20 mouse cellular contexts compared by ENCODE assay signal in genomic region chr17:85382906-85383305, GRCm38 (mm10).
A peak's percentile ranks its signal among the peaks of the same experiment; 100 is the strongest.
DNase-seq lines count a peak whose midpoint lies in the region; ATAC-seq and TF ChIP-seq lines count a peak whose summit lies in the region.
"Had no signal": no experiment of that assay in that cellular context is flagged by ENCODE, and none has a peak within 500 bp of the region (broad histone marks: within the 10 kb centered on the region; RNA-seq: fewer than 3 reads in every experiment).

No protein-coding gene starts in this region.

- no peaks in the 10 kb centered on the region for H3K36me3 ChIP-seq in liver, postnatal 0 days (replicated peaks; ENCODE audit: insufficient read depth, low read length)
- H3K36me3 ChIP-seq in liver, embryonic 12.5 days, result no peaks in the 10 kb centered on the region
- H3K36me3 ChIP-seq in liver, embryonic 16.5 days (ENCODE audit: control insufficient read depth, insufficient read depth), result no peaks in the 10 kb centered on the region
- no peaks in the 10 kb centered on the region for H3K36me3 ChIP-seq in forebrain, postnatal 0 days (ENCODE audit: insufficient read depth)
- H3K36me3 ChIP-seq: embryonic facial prominence, embryonic 13.5 days; forebrain, embryonic 12.5 days; hindbrain, embryonic 13.5 days had no signal

- no peak for TF ChIP-seq CTCF in liver, postnatal 0 days (IDR thresholded peaks at IDR 0.05; ENCODE audit: low read depth)
- TF ChIP-seq CTCF in forebrain, postnatal 0 days (IDR thresholded peaks at IDR 0.05; ENCODE audit: low read depth), result no peak

- ATAC-seq in liver, postnatal 0 days, result no peak
- peak; percentile 83 for ATAC-seq in liver, embryonic 12.5 days
- peak; percentile 53; the same call in 1 of the 2 replicates for ATAC-seq in liver, embryonic 16.5 days (ENCODE audit: low read depth)
- ATAC-seq in forebrain, postnatal 0 days, result no peak
- ATAC-seq: forebrain, embryonic 16.5 days; hindbrain, postnatal 0 days had no signal

- no peaks in the 10 kb centered on the region for H3K27me3 ChIP-seq in liver, postnatal 0 days (ENCODE audit: insufficient read depth, low read length)
- H3K27me3 ChIP-seq in liver, embryonic 12.5 days (replicated peaks), result no peaks in the 10 kb centered on the region
- H3K27me3 ChIP-seq in liver, embryonic 16.5 days (ENCODE audit: control insufficient read depth, insufficient read depth, low read depth, low read length), result no peaks in the 10 kb centered on the region
- no peaks in the 10 kb centered on the region for H3K27me3 ChIP-seq in forebrain, postnatal 0 days (ENCODE audit: insufficient read depth, low read length)
- H3K27me3 ChIP-seq: embryonic facial prominence, embryonic 13.5 days had no signal

- TF ChIP-seq EP300 in liver, postnatal 0 days (IDR thresholded peaks at IDR 0.05; ENCODE audit: low read depth), result no peak

- no peak overlapping the region for H3K4me3 ChIP-seq in liver, postnatal 0 days (ENCODE audit: low read depth, low read length)
- H3K4me3 ChIP-seq in liver, embryonic 12.5 days, result no peak overlapping the region
- no peak overlapping the region for H3K4me3 ChIP-seq in liver, embryonic 16.5 days (ENCODE audit: low read depth, low read length)
- H3K4me3 ChIP-seq in forebrain, postnatal 0 days (ENCODE audit: low read depth, low read length), result no peak overlapping the region
- H3K4me3 ChIP-seq: embryonic facial prominence, embryonic 13.5 days; forebrain, embryonic 12.5 days; gastrocnemius, adult 2 months; hindbrain, embryonic 13.5 days had no signal

- H3K27ac ChIP-seq in liver, postnatal 0 days (ENCODE audit: low read depth), result no peak overlapping the region
- H3K27ac ChIP-seq in liver, embryonic 12.5 days, result peak overlapping the region; percentile 59; the same call in 1 of the 2 replicates
- H3K27ac ChIP-seq in liver, embryonic 16.5 days (ENCODE audit: low read length), result no peak overlapping the region
- H3K27ac ChIP-seq in forebrain, postnatal 0 days (ENCODE audit: low read depth, low read length), result no peak overlapping the region
- H3K27ac ChIP-seq: embryonic facial prominence, embryonic 13.5 days; forebrain, embryonic 12.5 days; gastrocnemius, adult 2 months; hindbrain, embryonic 13.5 days; hindbrain, postnatal 0 days had no signal

- WGBS in liver, postnatal 0 days (ENCODE audit: insufficient replicate concordance), result 66% methylated on average over 6 of the region's 6 CpGs
- WGBS in liver, embryonic 12.5 days (ENCODE audit: insufficient replicate concordance), result 28% methylated on average over 6 of the region's 6 CpGs
- 35% methylated on average over 6 of the region's 6 CpGs for WGBS in liver, embryonic 16.5 days (ENCODE audit: insufficient replicate concordance)
- 90% methylated on average over 6 of the region's 6 CpGs for WGBS in forebrain, postnatal 0 days

- H3K9ac ChIP-seq in liver, postnatal 0 days (replicated peaks), result no peak overlapping the region
- 0 out of 2 replicates have a peak overlapping the region, but pooled peaks have one; percentile 5 for H3K9ac ChIP-seq in liver, embryonic 12.5 days
- H3K9ac ChIP-seq in liver, embryonic 16.5 days (ENCODE audit: low read depth, low read length), result no peak overlapping the region
- H3K9ac ChIP-seq in forebrain, postnatal 0 days, result no peak overlapping the region
- H3K9ac ChIP-seq: embryonic facial prominence, embryonic 13.5 days; forebrain, embryonic 12.5 days; hindbrain, embryonic 13.5 days had no signal

- DNase-seq in liver, result peak; percentile 54
- no peak for DNase-seq in liver, postnatal 0 days
- no peak for DNase-seq in left cerebral cortex, adult 8-10 months (ENCODE audit: low spot score in 2 of 2)
- no peak for DNase-seq in heart, postnatal 10 days
- no peak for DNase-seq in forebrain, postnatal 0 days
- DNase-seq: adrenal gland, adult 8-10 months; adrenal gland, postnatal 36 days; B cell, adult 2 months; cerebellum, adult 11-12 months; cerebellum, adult 9-10 months; cerebellum, postnatal 36 days; gastrocnemius, adult 2 months; gastrocnemius, postnatal 25 days had no signal

- intact Hi-C loops in heart, postnatal 10 days (cut with DNase I), result no loop called here

- H3K4me1 ChIP-seq in liver, postnatal 0 days (ENCODE audit: insufficient read depth), result no peaks in the 10 kb centered on the region
- peaks cover 40% of the 10 kb centered on the region for H3K4me1 ChIP-seq in liver, embryonic 12.5 days
- no peaks in the 10 kb centered on the region for H3K4me1 ChIP-seq in liver, embryonic 16.5 days (ENCODE audit: control insufficient read depth, low read depth, low read length)
- H3K4me1 ChIP-seq in forebrain, postnatal 0 days (ENCODE audit: insufficient read depth), result no peaks in the 10 kb centered on the region
- H3K4me1 ChIP-seq: embryonic facial prominence, embryonic 13.5 days; hindbrain, embryonic 13.5 days had no signal

- no peaks in the 10 kb centered on the region for H3K9me3 ChIP-seq in liver, postnatal 0 days (ENCODE audit: low read length)
- no peaks in the 10 kb centered on the region for H3K9me3 ChIP-seq in liver, embryonic 12.5 days (replicated peaks)
- H3K9me3 ChIP-seq in liver, embryonic 16.5 days (replicated peaks; ENCODE audit: control insufficient read depth, low read length), result no peaks in the 10 kb centered on the region
- no peaks in the 10 kb centered on the region for H3K9me3 ChIP-seq in forebrain, postnatal 0 days (ENCODE audit: low read length)
- H3K9me3 ChIP-seq: embryonic facial prominence, embryonic 13.5 days; forebrain, embryonic 12.5 days; hindbrain, embryonic 13.5 days had no signal

- H3K4me2 ChIP-seq in liver, postnatal 0 days (ENCODE audit: low read depth, low read length), result no peak overlapping the region
- peak overlapping the region; percentile 24; the same call in 1 of the 2 replicates for H3K4me2 ChIP-seq in liver, embryonic 12.5 days
- H3K4me2 ChIP-seq in liver, embryonic 16.5 days (ENCODE audit: low read depth, low read length), result no peak overlapping the region
- H3K4me2 ChIP-seq in forebrain, postnatal 0 days (ENCODE audit: low read depth), result no peak overlapping the region
- H3K4me2 ChIP-seq: embryonic facial prominence, embryonic 13.5 days; forebrain, embryonic 12.5 days; hindbrain, embryonic 13.5 days had no signal

Comparison
In these comparisons a context has a peak if more than half of its experiments do, and no peak if none do; other contexts are left out.
1. ATAC-seq: peak in liver, embryonic 12.5 days (single experiment) and liver, embryonic 16.5 days (single experiment); none in liver, postnatal 0 days (single experiment) and forebrain, postnatal 0 days (single experiment).